Mouse (Mus musculus): ENCODE data around the gene Ttc41. TPM values are rescaled to one million over a fixed set of nuclear protein-coding genes. Genes with fewer than 3 reads are reported as not detected.

Gene Ttc41
- polyA plus RNA-seq, 1 experiment from 2014 or later = 0.32 TPM

GRCm38 (mm10) chr10:86730823-86731499, 25.4 kb downstream of the Ttc41 start:
- H3K4me3 ChIP-seq (ENCODE audit: low read depth, low read length) = peak overlapping the region; percentile 43
- H3K9me3 ChIP-seq (replicated peaks; ENCODE audit: control insufficient read depth, low read length) = no peaks in the 10 kb centered on the region
- no peak overlapping the region for H3K27ac ChIP-seq (ENCODE audit: low read length)
- peak overlapping the region; percentile 55 for H3K4me2 ChIP-seq (ENCODE audit: low read depth, low read length)
- H3K4me1 ChIP-seq (ENCODE audit: control insufficient read depth, low read depth, low read length) = no peaks in the 10 kb centered on the region
- WGBS (ENCODE audit: insufficient replicate concordance) = 6% methylated on average over 22 of the region's 22 CpGs
- ATAC-seq (ENCODE audit: low read depth) = no peak
- peak overlapping the region; percentile 44; the same call in 1 of the 2 replicates for H3K9ac ChIP-seq (ENCODE audit: low read depth, low read length)
- no peaks in the 10 kb centered on the region for H3K36me3 ChIP-seq (ENCODE audit: control insufficient read depth, insufficient read depth)
- H3K27me3 ChIP-seq (ENCODE audit: control insufficient read depth, insufficient read depth, low read depth, low read length) = no peaks in the 10 kb centered on the region

- ATAC-seq (ENCODE audit: low read depth) = no peak
- no peak overlapping the region for H3K27ac ChIP-seq (ENCODE audit: low read length)
- no peaks in the 10 kb centered on the region for H3K4me1 ChIP-seq (ENCODE audit: control insufficient read depth, low read depth, low read length)
- no peaks in the 10 kb centered on the region for H3K36me3 ChIP-seq (ENCODE audit: control insufficient read depth, insufficient read depth)
- H3K9me3 ChIP-seq (replicated peaks; ENCODE audit: control insufficient read depth, low read length) = no peaks in the 10 kb centered on the region
- H3K4me3 ChIP-seq (ENCODE audit: low read depth, low read length) = no peak overlapping the region
- 34% methylated on average over 2 of the region's 2 CpGs for WGBS (ENCODE audit: insufficient replicate concordance)
- no peak overlapping the region; the same call in 1 of the 2 replicates for H3K9ac ChIP-seq (ENCODE audit: low read depth, low read length)
- H3K27me3 ChIP-seq (ENCODE audit: control insufficient read depth, insufficient read depth, low read depth, low read length) = no peaks in the 10 kb centered on the region
- 0 out of 2 replicates have a peak overlapping the region, but pooled peaks have one; percentile 55 for H3K4me2 ChIP-seq (ENCODE audit: low read depth, low read length)
Measured at GRCm38 (mm10) chr10:86731500-86731863, 25.9 kb downstream of the Ttc41 start.

- H3K9me3 ChIP-seq (replicated peaks; ENCODE audit: control insufficient read depth, low read length) = no peaks in the 10 kb centered on the region
- WGBS (ENCODE audit: insufficient replicate concordance) = 81% methylated on average over 4 of the region's 4 CpGs
Measured at GRCm38 (mm10) chr10:86735036-86735435, 29.4 kb downstream of the Ttc41 start.

DNA sequence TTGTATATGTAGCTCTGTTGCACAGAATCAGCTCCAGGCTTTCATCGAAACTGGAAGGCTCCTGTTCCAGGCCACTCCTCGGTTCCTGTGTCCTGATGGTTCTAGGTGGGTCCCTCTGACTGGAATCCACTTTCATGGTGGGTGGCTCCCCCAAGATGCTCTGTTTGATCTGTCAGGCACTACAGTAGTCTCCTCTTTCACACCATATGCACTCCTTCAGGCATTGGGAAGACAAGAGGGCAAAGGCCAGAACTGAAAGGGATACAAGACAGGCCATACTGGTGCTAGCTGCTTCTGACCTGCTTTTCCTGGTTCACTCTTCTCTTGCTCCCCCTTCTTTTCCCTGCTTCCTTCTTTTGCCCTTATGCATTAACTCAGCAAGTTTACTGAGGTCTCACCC, 37.3 kb downstream of the Ttc41 start:
- no peak overlapping the region for H3K9ac ChIP-seq (ENCODE audit: low read depth, low read length)
- H3K27ac ChIP-seq (ENCODE audit: low read length) = no peak overlapping the region
- no peak overlapping the region for H3K4me3 ChIP-seq (ENCODE audit: low read depth, low read length)
- H3K9me3 ChIP-seq (replicated peaks; ENCODE audit: control insufficient read depth, low read length) = no peaks in the 10 kb centered on the region
- H3K4me1 ChIP-seq (ENCODE audit: control insufficient read depth, low read depth, low read length) = no peaks in the 10 kb centered on the region
- ATAC-seq (ENCODE audit: low read depth) = no peak
- no peaks in the 10 kb centered on the region for H3K36me3 ChIP-seq (ENCODE audit: control insufficient read depth, insufficient read depth)
- WGBS (ENCODE audit: insufficient replicate concordance) = 64% methylated on average over 2 of the region's 2 CpGs
- H3K4me2 ChIP-seq (ENCODE audit: low read depth, low read length) = no peak overlapping the region
- no peaks in the 10 kb centered on the region for H3K27me3 ChIP-seq (ENCODE audit: control insufficient read depth, insufficient read depth, low read depth, low read length)

More at GRCm38 (mm10) chr10:86735036-86735435, 29.4 kb downstream of the Ttc41 start:
- no peak overlapping the region for H3K4me2 ChIP-seq (ENCODE audit: low read depth, low read length)
- no peaks in the 10 kb centered on the region for H3K4me1 ChIP-seq (ENCODE audit: control insufficient read depth, low read depth, low read length)
- ATAC-seq (ENCODE audit: low read depth) = no peak
- no peak overlapping the region for H3K9ac ChIP-seq (ENCODE audit: low read depth, low read length)
- no peak overlapping the region for H3K27ac ChIP-seq (ENCODE audit: low read length)
- H3K4me3 ChIP-seq (ENCODE audit: low read depth, low read length) = no peak overlapping the region
- no peaks in the 10 kb centered on the region for H3K36me3 ChIP-seq (ENCODE audit: control insufficient read depth, insufficient read depth)
- H3K27me3 ChIP-seq (ENCODE audit: control insufficient read depth, insufficient read depth, low read depth, low read length) = no peaks in the 10 kb centered on the region

- H3K36me3 ChIP-seq (ENCODE audit: control insufficient read depth, insufficient read depth) = no peaks in the 10 kb centered on the region
- no peak overlapping the region for H3K9ac ChIP-seq (ENCODE audit: low read depth, low read length)
- ATAC-seq (ENCODE audit: low read depth) = no peak
- H3K27me3 ChIP-seq (ENCODE audit: control insufficient read depth, insufficient read depth, low read depth, low read length) = no peaks in the 10 kb centered on the region
- 63% methylated on average over 7 of the region's 7 CpGs for WGBS (ENCODE audit: insufficient replicate concordance)
- H3K27ac ChIP-seq (ENCODE audit: low read length) = no peak overlapping the region
- no peak overlapping the region for H3K4me3 ChIP-seq (ENCODE audit: low read depth, low read length)
- no peak overlapping the region for H3K4me2 ChIP-seq (ENCODE audit: low read depth, low read length)
- H3K4me1 ChIP-seq (ENCODE audit: control insufficient read depth, low read depth, low read length) = no peaks in the 10 kb centered on the region
- H3K9me3 ChIP-seq (replicated peaks; ENCODE audit: control insufficient read depth, low read length) = no peaks in the 10 kb centered on the region
Measured at GRCm38 (mm10) chr10:86744306-86744705, 38.7 kb downstream of the Ttc41 start.

- Histone ChIP-seq H3K27me3 (ENCODE audit: control insufficient read depth, insufficient read depth, low read depth, low read length) (no peaks in the 10 kb centered on the region), H3K36me3 (ENCODE audit: control insufficient read depth, insufficient read depth) (no peaks in the 10 kb centered on the region), H3K4me1 (ENCODE audit: control insufficient read depth, low read depth, low read length) (no peaks in the 10 kb centered on the region), H3K9me3 (replicated peaks; ENCODE audit: control insufficient read depth, low read length) (no peaks in the 10 kb centered on the region), H3K27ac (ENCODE audit: low read length) (no peak overlapping the region), H3K4me2 (ENCODE audit: low read depth, low read length) (no peak overlapping the region), H3K9ac (ENCODE audit: low read depth, low read length) (no peak overlapping the region), H3K4me3 (ENCODE audit: low read depth, low read length) (no peak overlapping the region)
- no peak for ATAC-seq (ENCODE audit: low read depth)
- 62% methylated on average over 6 of the region's 6 CpGs for WGBS (ENCODE audit: insufficient replicate concordance)
Measured at GRCm38 (mm10) chr10:86755816-86756502, 50.3 kb downstream of the Ttc41 start.

DNA sequence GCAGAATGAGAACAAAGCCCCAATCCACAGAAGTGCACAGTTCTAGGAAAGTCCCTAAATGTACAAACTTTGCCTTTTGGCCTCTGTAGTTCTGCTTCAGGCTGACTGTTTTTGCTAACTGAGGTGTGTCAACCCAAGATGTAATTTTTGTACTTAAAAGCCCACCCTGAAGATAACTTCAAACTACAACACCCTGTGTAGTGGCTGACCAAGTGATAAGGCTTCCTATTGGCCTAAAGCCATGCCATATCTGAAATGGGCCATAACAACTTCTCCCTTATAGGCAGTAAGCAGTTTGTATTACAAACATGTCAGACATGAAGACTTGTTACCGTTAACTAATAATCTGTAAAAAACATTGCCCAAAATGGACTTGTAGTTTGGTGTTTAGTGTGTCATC, 52.1 kb downstream of the Ttc41 start:
- Histone ChIP-seq H3K27me3 (ENCODE audit: control insufficient read depth, insufficient read depth, low read depth, low read length) (no peaks in the 10 kb centered on the region), H3K4me3 (ENCODE audit: low read depth, low read length) (no peak overlapping the region), H3K4me2 (ENCODE audit: low read depth, low read length) (no peak overlapping the region), H3K9ac (ENCODE audit: low read depth, low read length) (no peak overlapping the region), H3K27ac (ENCODE audit: low read length) (no peak overlapping the region), H3K9me3 (replicated peaks; ENCODE audit: control insufficient read depth, low read length) (no peaks in the 10 kb centered on the region), H3K36me3 (ENCODE audit: control insufficient read depth, insufficient read depth) (no peaks in the 10 kb centered on the region), H3K4me1 (ENCODE audit: control insufficient read depth, low read depth, low read length) (no peaks in the 10 kb centered on the region)
- 75% methylated on average over 1 of the region's 1 CpGs for WGBS (ENCODE audit: insufficient replicate concordance)
- ATAC-seq (ENCODE audit: low read depth) = no peak

DNA sequence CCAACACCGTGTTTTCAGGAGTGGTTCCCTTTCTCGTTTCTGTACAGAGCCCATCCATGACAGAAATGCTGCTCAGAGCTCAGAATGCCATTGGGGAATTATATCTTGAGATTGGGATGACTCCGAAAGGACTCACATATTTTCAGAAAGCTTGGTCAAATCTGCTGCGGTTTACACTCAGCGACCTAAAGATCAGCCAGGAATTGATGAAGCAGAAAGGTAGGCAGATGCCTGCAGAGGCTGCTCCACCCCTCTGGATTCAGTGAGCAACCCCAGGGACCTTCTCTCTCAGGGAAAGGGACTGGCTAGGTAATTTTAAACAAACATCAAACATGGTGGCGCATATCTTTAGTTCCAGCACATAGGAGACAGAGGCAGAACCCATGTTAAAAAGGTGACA, 52.6 kb downstream of the Ttc41 start:
- Histone ChIP-seq H3K9me3 (replicated peaks; ENCODE audit: control insufficient read depth, low read length) (no peaks in the 10 kb centered on the region), H3K36me3 (ENCODE audit: control insufficient read depth, insufficient read depth) (no peaks in the 10 kb centered on the region), H3K4me2 (ENCODE audit: low read depth, low read length) (no peak overlapping the region), H3K4me1 (ENCODE audit: control insufficient read depth, low read depth, low read length) (no peaks in the 10 kb centered on the region), H3K27ac (ENCODE audit: low read length) (no peak overlapping the region), H3K4me3 (ENCODE audit: low read depth, low read length) (no peak overlapping the region), H3K9ac (ENCODE audit: low read depth, low read length) (no peak overlapping the region), H3K27me3 (ENCODE audit: control insufficient read depth, insufficient read depth, low read depth, low read length) (no peaks in the 10 kb centered on the region)
- ATAC-seq (ENCODE audit: low read depth) = no peak
- 76% methylated on average over 6 of the region's 6 CpGs for WGBS (ENCODE audit: insufficient replicate concordance)

GRCm38 (mm10) chr10:86761236-86761635, 55.6 kb downstream of the Ttc41 start:
- WGBS (ENCODE audit: insufficient replicate concordance) = 67% methylated on average over 1 of the region's 1 CpGs
- Histone ChIP-seq H3K4me1 (ENCODE audit: control insufficient read depth, low read depth, low read length) (no peaks in the 10 kb centered on the region), H3K27ac (ENCODE audit: low read length) (no peak overlapping the region), H3K4me3 (ENCODE audit: low read depth, low read length) (no peak overlapping the region), H3K9me3 (replicated peaks; ENCODE audit: control insufficient read depth, low read length) (no peaks in the 10 kb centered on the region), H3K9ac (ENCODE audit: low read depth, low read length) (no peak overlapping the region), H3K36me3 (ENCODE audit: control insufficient read depth, insufficient read depth) (no peaks in the 10 kb centered on the region), H3K4me2 (ENCODE audit: low read depth, low read length) (no peak overlapping the region), H3K27me3 (ENCODE audit: control insufficient read depth, insufficient read depth, low read depth, low read length) (no peaks in the 10 kb centered on the region)
- no peak for ATAC-seq (ENCODE audit: low read depth)
